Mouse (Mus musculus): ENCODE data around the gene Tyk2.

GRCm38 (mm10) chr9:21132102-21132775, 1.2 kb upstream of the Tyk2 start:
- TF ChIP-seq POLR2A (IDR thresholded peaks at IDR 0.05; ENCODE audit: low read depth, low read length) (no peak), CTCF (IDR thresholded peaks at IDR 0.05; ENCODE audit: extremely low read depth, insufficient read depth, insufficient read length, insufficient replicate concordance) (no peak)

All from spleen, adult 2 months (tissue).